Mouse (Mus musculus) embryonic facial prominence, embryonic 15.5 days (tissue): ENCODE data around the gene Snx5. TPM values are rescaled to one million over a fixed set of nuclear protein-coding genes. Genes with fewer than 3 reads are reported as not detected.

Source experiments
- ATAC-seq: fragments of 200-750 bp; cut with Nextera tagmentation; 2 replicates; pipeline ENCODE4 v1.8.0; 2017; ENCODE audit warnings: low read depth, moderate TSS enrichment; ENCODE audit not compliant: insufficient number of reproducible peaks, low FRiP score, low TSS enrichment
- H3K27ac ChIP-seq: fragments of 300-500 bp; sonication (generic); replicated peaks from 2 replicates; pipeline ENCODE4 v1.5.1; 2015; ENCODE audit warnings: mild to moderate bottlenecking, inconsistent platforms
- H3K27me3 ChIP-seq: fragments of 300-500 bp; sonication (generic); 2 replicates; pipeline ENCODE4 v1.6.1; 2015; ENCODE audit warnings: inconsistent platforms
- H3K36me3 ChIP-seq: fragments of 300-500 bp; sonication (generic); 2 replicates; pipeline ENCODE4 v1.6.1; 2015; ENCODE audit warnings: mild to moderate bottlenecking, inconsistent platforms
- H3K4me1 ChIP-seq: fragments of 300-500 bp; sonication (generic); 2 replicates; pipeline ENCODE4 v1.6.1; 2015; ENCODE audit warnings: inconsistent platforms
- H3K4me2 ChIP-seq: fragments of 300-500 bp; sonication (generic); replicated peaks from 2 replicates; pipeline ENCODE4 v1.6.1; 2015; ENCODE audit warnings: mild to moderate bottlenecking, inconsistent platforms
- H3K4me3 ChIP-seq: fragments of 300-500 bp; sonication (generic); replicated peaks from 2 replicates; pipeline ENCODE4 v1.5.1; 2015; ENCODE audit warnings: mild to moderate bottlenecking, inconsistent platforms
- H3K9ac ChIP-seq: fragments of 300-500 bp; sonication (generic); 2 replicates; pipeline ENCODE4 v1.6.1; 2015; ENCODE audit warnings: inconsistent platforms
- H3K9me3 ChIP-seq: fragments of 300-500 bp; sonication (generic); replicated peaks from 2 replicates; pipeline ENCODE4 v1.6.1; 2016; ENCODE audit warnings: inconsistent platforms
- WGBS: fragments of 180-500 bp; shearing (Covaris S2); methylation state at CpG from one replicate; pipeline ENCODE4 v1.1.7; 2015; 5-methylcytosine and 5-hydroxymethylcytosine counted together
- polyA plus RNA-seq: library from polyadenylated mRNA; unstranded; fragments of >200 nt; fragmentation: Nextera tagmentation; extraction: Ambion mirVana; gene quantifications from 2 replicates; pipeline ENCODE4 v1.2.1, GENCODE M21; 2015

Gene Snx5
- polyA plus RNA-seq, 1 experiment from 2014 or later = 110 TPM

DNA sequence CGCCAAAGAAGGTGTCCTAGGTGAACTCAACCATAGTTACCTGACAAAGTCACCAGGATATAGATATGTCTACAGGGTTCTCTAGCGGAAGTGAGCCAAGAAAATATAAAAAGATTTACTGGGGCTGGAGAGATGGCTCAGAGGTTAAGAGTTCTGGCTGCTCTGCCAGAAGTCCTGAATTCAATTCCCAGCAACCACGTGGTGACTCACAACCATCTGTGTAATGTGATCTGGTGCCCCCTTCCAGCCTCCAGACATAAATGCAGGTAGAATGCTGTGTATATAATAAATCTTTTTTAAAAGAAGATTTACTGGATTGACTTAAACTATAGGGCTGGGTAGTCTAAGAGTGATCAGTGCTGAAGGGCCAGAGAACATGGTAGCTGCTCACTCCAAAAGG, 10.7 kb upstream of the Snx5 start:
- Histone ChIP-seq H3K36me3 (peaks cover 19% of the 10 kb centered on the region), H3K27me3 (no peaks in the 10 kb centered on the region), H3K4me2 (no peak overlapping the region), H3K27ac (no peak overlapping the region), H3K4me3 (no peak overlapping the region), H3K4me1 (no peaks in the 10 kb centered on the region), H3K9me3 (no peaks in the 10 kb centered on the region), H3K9ac (no peak overlapping the region)
- no peak for ATAC-seq
- WGBS = 61% methylated on average over 3 of the region's 3 CpGs

DNA sequence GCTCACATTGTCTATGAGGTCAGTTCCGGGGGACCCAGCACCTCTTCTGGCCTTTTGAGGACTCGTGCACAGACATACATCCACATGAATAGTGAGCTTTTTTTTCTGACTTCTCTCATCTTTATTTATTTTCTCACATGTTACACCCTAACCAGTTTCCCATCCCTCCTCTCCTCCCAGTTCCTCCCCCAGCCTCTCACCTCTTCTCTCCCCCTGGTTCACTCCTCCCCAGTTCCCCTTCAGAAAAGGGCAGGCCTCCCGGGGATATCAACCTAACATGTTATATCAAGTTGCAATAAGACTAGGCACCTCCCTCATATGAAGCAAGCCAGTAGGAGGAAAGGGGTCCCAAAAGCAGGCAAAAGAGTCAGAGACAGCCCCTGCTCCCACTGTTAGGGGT, 9.9 kb upstream of the Snx5 start:
- Histone ChIP-seq H3K4me3 (no peak overlapping the region), H3K4me1 (no peaks in the 10 kb centered on the region), H3K9me3 (no peaks in the 10 kb centered on the region), H3K9ac (no peak overlapping the region), H3K4me2 (no peak overlapping the region), H3K27me3 (no peaks in the 10 kb centered on the region), H3K36me3 (peaks cover 22% of the 10 kb centered on the region), H3K27ac (no peak overlapping the region)
- no peak for ATAC-seq
- WGBS = 67% methylated on average over 3 of the region's 3 CpGs

DNA sequence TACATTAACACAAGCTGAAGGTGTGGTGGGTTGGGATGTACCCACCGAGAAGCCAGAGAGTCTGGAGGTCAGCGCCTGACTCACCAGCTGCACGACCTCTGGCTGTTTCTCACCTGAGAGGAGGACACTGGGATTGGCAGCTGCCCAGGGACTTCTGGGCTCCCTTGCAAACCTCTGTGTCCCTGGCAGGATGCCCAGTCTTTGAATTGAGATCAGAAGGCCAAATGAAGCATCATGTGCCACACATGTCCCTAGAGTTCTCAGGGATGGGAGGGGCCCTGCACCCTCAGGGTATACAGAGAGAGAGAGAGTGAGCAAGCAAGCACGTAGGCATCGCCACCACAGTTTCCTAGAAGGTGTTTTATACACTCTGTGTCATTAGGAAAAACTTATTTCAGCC, 9.0 kb upstream of the Snx5 start:
- H3K36me3 ChIP-seq = peaks cover 22% of the 10 kb centered on the region
- no peak for ATAC-seq
- 62% methylated on average over 5 of the region's 5 CpGs for WGBS

DNA sequence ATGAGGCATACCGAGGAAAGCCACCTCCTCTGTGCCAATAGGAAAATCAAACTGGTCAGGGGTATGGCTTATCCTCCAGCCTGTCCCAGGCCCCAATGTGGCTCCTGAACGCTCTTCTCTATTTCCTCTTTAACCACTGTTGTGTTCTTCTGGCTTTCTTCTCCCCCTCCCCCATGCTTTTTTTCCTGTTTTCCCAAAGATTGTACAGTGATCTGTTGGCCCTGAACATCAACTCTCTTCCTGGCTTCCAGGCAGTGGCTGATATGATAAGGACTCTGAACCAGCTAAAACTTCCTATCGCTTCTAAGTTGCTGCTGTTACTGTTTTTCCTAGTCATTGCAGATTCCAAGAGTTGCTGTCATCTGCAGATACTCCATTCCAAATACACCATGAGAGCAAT, 6.2 kb upstream of the Snx5 start:
- 87% methylated on average over 3 of the region's 3 CpGs for WGBS
- Histone ChIP-seq H3K4me2 (no peak overlapping the region), H3K4me1 (peaks cover 5% of the 10 kb centered on the region), H3K27ac (no peak overlapping the region), H3K4me3 (no peak overlapping the region), H3K9me3 (no peaks in the 10 kb centered on the region), H3K36me3 (peaks cover 22% of the 10 kb centered on the region), H3K27me3 (no peaks in the 10 kb centered on the region), H3K9ac (no peak overlapping the region)
- no peak for ATAC-seq

More for the DNA sequence above, 9.0 kb upstream of the Snx5 start:
- Histone ChIP-seq H3K4me3 (no peak overlapping the region), H3K4me1 (peaks cover 3% of the 10 kb centered on the region), H3K9ac (no peak overlapping the region), H3K27me3 (no peaks in the 10 kb centered on the region), H3K27ac (no peak overlapping the region), H3K9me3 (no peaks in the 10 kb centered on the region), H3K4me2 (no peak overlapping the region)

DNA sequence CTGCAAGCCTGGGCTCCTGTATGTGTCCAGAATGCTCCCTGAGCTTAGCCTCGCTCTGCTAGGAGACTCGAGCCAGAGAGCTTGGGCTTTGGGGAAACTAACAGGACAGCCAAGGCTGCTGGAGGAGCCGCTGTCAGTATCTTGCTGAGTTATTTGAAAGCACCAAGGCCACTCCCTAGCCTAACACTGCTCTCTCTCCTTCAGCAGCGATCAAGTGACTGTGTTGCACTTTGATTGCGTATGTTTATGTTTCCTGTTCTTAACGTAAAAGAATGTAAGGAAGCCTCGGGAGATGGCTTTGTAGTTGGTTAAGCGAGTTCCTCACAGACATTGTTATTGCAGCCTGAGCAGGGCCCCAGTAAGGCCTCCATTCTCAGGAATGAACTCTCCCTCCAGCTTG, 4.0 kb upstream of the Snx5 start:
- WGBS = 34% methylated on average over 8 of the region's 8 CpGs
- Histone ChIP-seq H3K4me3 (no peak overlapping the region), H3K4me1 (peaks cover 10% of the 10 kb centered on the region), H3K9me3 (no peaks in the 10 kb centered on the region), H3K27ac (peak overlapping the region; percentile 65), H3K4me2 (no peak overlapping the region), H3K36me3 (peaks cover 18% of the 10 kb centered on the region), H3K27me3 (no peaks in the 10 kb centered on the region), H3K9ac (no peak overlapping the region)
- ATAC-seq = no peak

DNA sequence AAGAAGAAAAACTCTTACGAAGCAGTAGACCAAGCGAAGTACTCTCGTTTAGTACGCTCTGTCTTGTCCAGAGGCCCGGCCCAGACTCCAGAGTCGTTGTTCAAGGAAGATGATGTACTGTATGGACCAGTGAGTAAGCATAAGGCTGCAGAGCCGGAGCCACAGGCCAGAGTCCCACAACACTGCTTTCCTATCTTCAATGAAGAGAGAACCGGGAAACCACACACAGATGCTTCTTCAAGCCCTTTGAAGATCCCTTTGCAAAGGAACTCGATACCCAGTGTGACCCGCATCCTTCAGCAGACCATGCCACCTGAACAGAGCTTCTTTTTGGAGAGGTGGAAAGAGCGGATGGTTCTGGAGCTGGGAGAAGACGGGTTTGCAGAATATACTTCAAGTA, 1.4 kb upstream of the Snx5 start:
- Histone ChIP-seq H3K27me3 (no peaks in the 10 kb centered on the region), H3K4me2 (no peak overlapping the region), H3K9me3 (no peaks in the 10 kb centered on the region), H3K36me3 (peaks cover 7% of the 10 kb centered on the region), H3K9ac (no peak overlapping the region), H3K4me1 (peaks cover 30% of the 10 kb centered on the region), H3K27ac (no peak overlapping the region), H3K4me3 (no peak overlapping the region)
- ATAC-seq = no peak
- WGBS = 85% methylated on average over 12 of the region's 12 CpGs

DNA sequence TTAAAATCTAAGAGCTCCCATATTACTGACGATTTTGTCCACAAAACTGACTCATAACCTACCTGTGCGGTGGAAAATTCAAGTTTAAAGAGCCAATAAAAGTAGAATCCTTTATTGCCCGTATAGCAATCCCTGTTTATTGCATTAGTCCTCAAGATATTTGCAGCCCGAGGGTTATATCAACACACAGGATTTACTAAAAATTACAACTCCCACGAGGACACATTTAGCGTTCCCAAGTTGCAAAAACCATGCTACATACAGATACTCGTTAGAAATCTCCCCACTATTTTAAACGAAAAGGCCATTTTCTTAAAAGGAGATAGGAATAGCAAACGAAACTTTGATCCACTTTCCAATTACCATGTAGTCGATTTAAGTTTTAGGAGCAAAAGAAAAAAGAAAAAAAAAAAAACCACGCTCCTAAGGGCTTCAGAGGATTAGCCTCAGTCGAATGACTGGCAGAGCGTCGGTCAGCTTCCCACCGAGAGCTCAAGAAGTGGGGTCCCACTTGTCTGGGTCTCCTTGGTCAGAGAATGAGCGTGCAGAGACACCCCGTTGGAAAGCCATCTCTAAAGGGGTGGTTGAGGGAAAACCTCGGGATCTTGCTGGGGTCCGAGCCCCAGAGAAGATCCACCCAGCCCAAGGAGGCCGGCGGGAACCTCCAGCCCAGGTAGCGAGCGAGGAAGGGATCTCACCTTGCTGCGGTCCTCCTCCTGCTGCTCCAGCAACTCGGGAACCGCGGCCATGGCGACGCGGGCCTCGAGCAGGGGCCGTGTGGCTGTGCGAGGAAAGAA, 829 bp downstream of the Snx5 start:
- peaks cover 32% of the 10 kb centered on the region for H3K4me1 ChIP-seq
- no peaks in the 10 kb centered on the region for H3K36me3 ChIP-seq
- peak overlapping the region; percentile 91 for H3K4me3 ChIP-seq
- H3K27me3 ChIP-seq = no peaks in the 10 kb centered on the region
- H3K27ac ChIP-seq = peak overlapping the region; percentile 98
- peak overlapping the region; percentile 71 for H3K4me2 ChIP-seq
- WGBS = under 1% methylated on average over 33 of the region's 33 CpGs
- no peak for ATAC-seq
- no peaks in the 10 kb centered on the region for H3K9me3 ChIP-seq
- peak overlapping the region; percentile 91 for H3K9ac ChIP-seq

DNA sequence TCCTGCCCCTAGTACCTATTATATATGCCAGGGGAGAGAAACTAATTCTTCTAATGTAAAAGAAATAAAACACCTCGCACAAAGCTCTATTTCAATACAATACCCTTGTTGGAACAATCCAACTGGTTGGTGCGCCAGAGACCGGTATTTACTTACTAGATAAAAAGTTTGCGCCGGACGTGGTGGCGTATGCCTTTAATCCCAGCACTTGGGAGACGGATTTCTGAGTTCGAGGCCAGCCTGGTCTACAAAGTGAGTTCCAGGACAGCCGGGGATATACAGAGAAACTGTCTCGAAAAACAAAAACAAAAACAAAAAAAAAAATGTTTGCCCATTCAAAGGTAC, 1.4 kb downstream of the Snx5 start:
- 0 out of 2 replicates have a peak overlapping the region, but pooled peaks have one; percentile 22 for H3K27ac ChIP-seq
- H3K4me2 ChIP-seq = peak overlapping the region; percentile 71
- WGBS = under 1% methylated on average over 11 of the region's 11 CpGs

DNA sequence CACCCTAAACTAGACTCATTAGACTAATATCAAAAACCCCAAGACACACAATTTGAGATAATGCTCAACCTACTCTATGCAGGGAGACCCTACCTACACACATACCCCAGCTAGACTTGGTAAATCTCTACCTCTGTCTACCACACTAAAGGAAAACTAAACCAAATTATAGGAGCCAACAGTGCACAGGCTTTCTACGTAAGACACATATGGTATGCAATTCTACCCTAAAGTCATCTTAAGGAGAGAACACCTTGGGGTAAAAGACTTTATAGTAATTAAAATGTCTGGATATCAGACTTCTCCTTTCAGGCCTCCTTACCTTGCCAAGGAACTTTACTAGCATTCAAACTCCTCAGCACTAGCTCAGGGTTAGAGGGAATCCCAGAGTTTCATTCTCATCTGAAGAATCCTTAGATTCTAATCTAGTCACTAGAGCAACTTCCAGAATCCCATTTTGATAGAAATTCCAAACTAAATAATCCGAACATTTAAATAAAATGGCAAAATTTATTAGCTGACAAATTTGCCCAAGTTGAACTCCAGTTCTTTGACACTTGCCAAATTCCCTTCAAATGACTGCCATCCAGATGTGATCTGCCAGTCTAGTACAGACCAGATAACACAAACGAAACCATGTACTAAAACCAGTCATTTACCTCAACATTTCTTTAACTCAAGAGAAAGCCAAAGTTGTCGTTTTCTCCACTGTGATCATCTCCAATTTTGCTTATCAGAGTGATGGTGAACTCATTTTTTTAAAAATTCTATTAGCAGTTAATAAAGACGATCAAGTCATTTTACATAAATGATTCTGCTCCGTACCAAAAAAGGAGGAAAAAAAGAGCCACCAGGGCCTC, 2.0 kb downstream of the Snx5 start:
- ATAC-seq = no peak
- Histone ChIP-seq H3K27ac (0 out of 2 replicates have a peak overlapping the region, but pooled peaks have one; percentile 22), H3K27me3 (no peaks in the 10 kb centered on the region), H3K36me3 (0 out of 2 replicates have a peak, but pooled peaks cover 3% of the 10 kb centered on the region), H3K9me3 (no peaks in the 10 kb centered on the region), H3K9ac (peak overlapping the region; percentile 91), H3K4me1 (peaks cover 28% of the 10 kb centered on the region), H3K4me2 (peak overlapping the region; percentile 71), H3K4me3 (peak overlapping the region; percentile 91)
- 10% methylated on average over 6 of the region's 6 CpGs for WGBS

More for the DNA sequence above, 1.4 kb downstream of the Snx5 start:
- Histone ChIP-seq H3K4me1 (peaks cover 28% of the 10 kb centered on the region), H3K9ac (peak overlapping the region; percentile 91), H3K27me3 (no peaks in the 10 kb centered on the region), H3K36me3 (no peaks in the 10 kb centered on the region), H3K9me3 (no peaks in the 10 kb centered on the region), H3K4me3 (peak overlapping the region; percentile 91)
- ATAC-seq = no peak

DNA sequence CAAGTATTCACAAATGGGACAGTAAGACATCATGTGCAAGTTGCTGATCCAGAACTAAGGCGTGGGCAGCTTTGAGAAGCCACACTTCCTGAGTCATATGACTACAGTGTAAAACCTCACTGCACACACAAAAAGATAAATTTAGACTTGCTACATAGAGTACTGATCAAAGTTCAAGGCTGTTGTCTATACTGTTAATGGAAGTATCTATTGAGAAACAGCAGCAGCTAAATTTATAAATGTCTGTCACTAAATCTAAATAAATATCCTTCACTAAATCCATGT, 3.0 kb downstream of the Snx5 start:
- Histone ChIP-seq H3K4me1 (peaks cover 28% of the 10 kb centered on the region), H3K4me3 (0 out of 2 replicates have a peak overlapping the region, but pooled peaks have one; percentile 91), H3K9ac (no peak overlapping the region), H3K36me3 (0 out of 2 replicates have a peak, but pooled peaks cover 3% of the 10 kb centered on the region), H3K27ac (no peak overlapping the region), H3K9me3 (no peaks in the 10 kb centered on the region), H3K4me2 (peak overlapping the region; percentile 71), H3K27me3 (no peaks in the 10 kb centered on the region)
- WGBS = 38% methylated on average over 1 of the region's 1 CpGs
- ATAC-seq = no peak

DNA sequence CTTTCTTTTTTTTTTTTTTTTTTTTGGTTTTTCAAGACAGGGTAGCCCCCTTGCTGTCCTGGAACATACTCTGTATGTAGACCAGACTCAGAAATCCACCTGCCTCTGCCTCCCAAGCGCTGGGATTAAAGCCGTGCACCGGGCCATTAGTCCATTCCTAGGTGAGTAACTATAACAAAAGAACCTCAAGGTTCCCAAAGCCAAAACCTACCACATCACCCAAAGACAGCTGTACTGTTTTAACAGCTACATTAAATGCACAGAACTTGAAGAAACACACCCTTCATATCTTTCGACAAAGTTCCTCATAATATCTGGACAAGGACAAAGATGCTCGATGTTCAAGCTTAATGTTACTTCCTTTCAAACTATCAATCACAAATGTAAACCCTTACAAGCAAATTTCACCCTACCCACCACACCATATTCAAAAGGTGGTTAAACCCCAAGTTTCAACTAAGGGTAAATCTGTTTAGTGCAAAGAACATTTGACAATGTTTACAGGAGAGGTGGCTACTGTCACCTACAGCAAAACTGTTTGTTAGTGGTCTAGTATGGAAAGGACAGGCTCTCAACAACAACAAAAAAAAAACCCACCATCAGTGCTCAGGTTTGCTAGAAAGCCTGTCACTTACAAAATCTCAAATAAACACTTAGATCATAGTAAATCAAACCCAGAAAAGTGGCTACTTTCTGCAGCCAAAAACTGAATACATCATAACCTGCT, 3.5 kb downstream of the Snx5 start:
- H3K4me2 ChIP-seq = peak overlapping the region; percentile 71; the same call in 1 of the 2 replicates
- WGBS = 45% methylated on average over 5 of the region's 5 CpGs
- no peak overlapping the region for H3K9ac ChIP-seq
- no peaks in the 10 kb centered on the region for H3K27me3 ChIP-seq
- H3K4me3 ChIP-seq = no peak overlapping the region
- H3K4me1 ChIP-seq = peaks cover 28% of the 10 kb centered on the region
- ATAC-seq = no peak
- no peaks in the 10 kb centered on the region for H3K9me3 ChIP-seq
- H3K36me3 ChIP-seq = 0 out of 2 replicates have a peak, but pooled peaks cover 3% of the 10 kb centered on the region
- no peak overlapping the region for H3K27ac ChIP-seq
